Mouse (Mus musculus) cortical plate, adult 2 months (tissue): ENCODE measurements around the gene Asz1.

Source experiments
- CTCF ChIP-seq: fragments of 200-500 bp; IDR thresholded peaks from 2 replicates; pipeline ENCODE4 v1.5.1; 2011; ENCODE audit warnings: mild to moderate bottlenecking, control low read depth, low read length; ENCODE audit not compliant: insufficient read depth; ENCODE audit errors: extremely low read depth
- POLR2A ChIP-seq: fragments of 200-500 bp; IDR thresholded peaks from 2 replicates; pipeline ENCODE4 v1.6.1; 2011; ENCODE audit warnings: mild to moderate bottlenecking, low read length, control low read depth; ENCODE audit not compliant: insufficient read depth; ENCODE audit errors: extremely low read depth

GRCm38 (mm10) chr6:18044299-18044698, 64.6 kb downstream of the Asz1 start:
- TF ChIP-seq POLR2A, result no peak
- peak; percentile 18; the same call in 1 of the 2 replicates for TF ChIP-seq CTCF
